Mouse (Mus musculus): ENCODE results near the gene Sh2d6. TPM values are rescaled to one million over a fixed set of nuclear protein-coding genes. Genes with fewer than 3 reads are reported as not detected.

The Sh2d6 gene
- polyA plus RNA-seq (2014; fragmentation: Illumina TruSeq; extraction: RNeasy Lipid Tissue Mini Kit (QIAGEN cat#74804); ENCODE audit: low read depth, low replicate concordance) = not detected

DNA sequence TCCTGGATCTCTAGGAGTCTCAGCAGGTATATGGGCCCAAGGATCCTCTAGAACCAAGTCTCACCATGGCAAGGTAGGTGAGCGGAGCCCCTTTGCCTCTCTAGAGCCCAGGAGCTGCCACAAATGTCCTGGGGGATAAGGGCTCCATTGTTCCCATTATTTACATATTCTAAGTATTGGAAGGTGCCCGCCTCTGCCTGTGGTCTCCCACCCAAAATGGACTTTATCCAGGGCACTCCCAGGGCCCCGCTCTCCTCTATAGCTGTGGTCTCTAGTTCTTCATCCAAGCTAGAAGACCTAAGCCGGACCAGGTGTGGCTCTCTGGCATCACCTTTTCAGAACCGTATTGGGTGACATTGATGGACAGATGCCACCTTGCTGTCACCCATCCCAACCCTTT is at the start of gene Sh2d6:
Sh2d6 (minus strand) TSS at position 101 of the 400 bp plus-strand sequence.

DNA sequence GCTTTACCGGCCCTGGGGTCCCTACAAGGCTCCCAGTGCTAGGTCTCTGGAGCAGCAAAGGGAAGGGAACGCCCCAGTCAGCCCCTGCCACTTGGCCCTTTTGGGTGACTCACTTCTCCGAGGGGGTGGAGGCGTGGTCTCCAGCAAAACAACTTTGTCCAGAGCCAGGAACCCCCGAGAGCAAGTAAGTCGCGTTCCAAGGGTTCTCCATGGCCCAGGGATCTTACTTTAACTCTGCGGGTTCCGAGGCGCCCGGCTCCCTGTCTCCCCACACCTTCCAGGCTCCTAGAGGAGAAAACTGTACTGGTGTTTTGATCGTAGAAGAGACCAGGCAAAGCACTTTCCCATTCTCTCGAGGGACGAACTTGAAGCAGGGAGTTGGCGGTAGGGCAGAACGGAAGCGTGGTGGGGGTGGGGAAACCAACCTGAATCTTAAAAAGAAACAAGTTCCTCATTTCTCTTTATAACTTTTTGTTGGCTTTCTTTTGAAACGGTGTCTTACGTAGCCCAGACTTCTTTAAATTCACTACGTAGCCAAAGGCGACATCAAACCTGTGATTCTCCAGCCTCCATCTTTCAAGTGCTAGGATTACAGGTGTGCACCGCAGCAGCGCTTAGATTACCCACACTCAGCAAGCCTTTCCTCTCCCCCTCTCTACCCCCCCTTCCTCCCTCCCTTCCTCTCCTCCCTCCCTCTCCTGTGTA is 22.9 kb upstream of the Sh2d6 start, which contains the start of gene Capg:
Capg (plus strand) TSS at position 109 of the 705 bp plus-strand sequence.

Other genes with a start within 250 kb of the Sh2d6 start
- not detected for gene Sftpb, start 217.1 kb downstream of the Sh2d6 start, polyA plus RNA-seq (2014; fragmentation: Illumina TruSeq; extraction: RNeasy Lipid Tissue Mini Kit (QIAGEN cat#74804); ENCODE audit: low read depth, low replicate concordance)
- gene Usp39, start 176.5 kb downstream of the Sh2d6 start, polyA plus RNA-seq (2014; fragmentation: Illumina TruSeq; extraction: RNeasy Lipid Tissue Mini Kit (QIAGEN cat#74804); ENCODE audit: low read depth, low replicate concordance) = 22.1 TPM
- 37.3 TPM for gene 0610030E20Rik, start 174.4 kb downstream of the Sh2d6 start, polyA plus RNA-seq (2014; fragmentation: Illumina TruSeq; extraction: RNeasy Lipid Tissue Mini Kit (QIAGEN cat#74804); ENCODE audit: low read depth, low replicate concordance)
- gene Tmem150a, start 166.3 kb downstream of the Sh2d6 start, polyA plus RNA-seq (2014; fragmentation: Illumina TruSeq; extraction: RNeasy Lipid Tissue Mini Kit (QIAGEN cat#74804); ENCODE audit: low read depth, low replicate concordance) = 11.3 TPM
- gene Rnf181, start 154.8 kb downstream of the Sh2d6 start, polyA plus RNA-seq (2014; fragmentation: Illumina TruSeq; extraction: RNeasy Lipid Tissue Mini Kit (QIAGEN cat#74804); ENCODE audit: low read depth, low replicate concordance) = 137 TPM
- 1.2 TPM for gene Vamp5, start 141.2 kb downstream of the Sh2d6 start, polyA plus RNA-seq (2014; fragmentation: Illumina TruSeq; extraction: RNeasy Lipid Tissue Mini Kit (QIAGEN cat#74804); ENCODE audit: low read depth, low replicate concordance)
- 75.6 TPM for gene Vamp8, start 131.0 kb downstream of the Sh2d6 start, polyA plus RNA-seq (2014; fragmentation: Illumina TruSeq; extraction: RNeasy Lipid Tissue Mini Kit (QIAGEN cat#74804); ENCODE audit: low read depth, low replicate concordance)
- gene Ggcx, start 107.4 kb downstream of the Sh2d6 start, polyA plus RNA-seq (2014; fragmentation: Illumina TruSeq; extraction: RNeasy Lipid Tissue Mini Kit (QIAGEN cat#74804); ENCODE audit: low read depth, low replicate concordance) = 42.9 TPM
- gene Mat2a, start 82.1 kb downstream of the Sh2d6 start, polyA plus RNA-seq (2014; fragmentation: Illumina TruSeq; extraction: RNeasy Lipid Tissue Mini Kit (QIAGEN cat#74804); ENCODE audit: low read depth, low replicate concordance) = 116 TPM
- not detected for gene Capg, start 22.7 kb upstream of the Sh2d6 start, polyA plus RNA-seq (2014; fragmentation: Illumina TruSeq; extraction: RNeasy Lipid Tissue Mini Kit (QIAGEN cat#74804); ENCODE audit: low read depth, low replicate concordance)
- gene Elmod3, start 76.7 kb upstream of the Sh2d6 start, polyA plus RNA-seq (2014; fragmentation: Illumina TruSeq; extraction: RNeasy Lipid Tissue Mini Kit (QIAGEN cat#74804); ENCODE audit: low read depth, low replicate concordance) = 6.3 TPM
- gene Retsat, start 76.8 kb upstream of the Sh2d6 start, polyA plus RNA-seq (2014; fragmentation: Illumina TruSeq; extraction: RNeasy Lipid Tissue Mini Kit (QIAGEN cat#74804); ENCODE audit: low read depth, low replicate concordance) = 84.5 TPM
- 168 TPM for gene Tgoln1, start 95.3 kb upstream of the Sh2d6 start, polyA plus RNA-seq (2014; fragmentation: Illumina TruSeq; extraction: RNeasy Lipid Tissue Mini Kit (QIAGEN cat#74804); ENCODE audit: low read depth, low replicate concordance)